Mouse (Mus musculus): Measurements from ENCODE around the gene 4930402F06Rik. TPM values are rescaled to one million over a fixed set of nuclear protein-coding genes. Genes with fewer than 3 reads are reported as not detected.
A peak's percentile ranks its signal among the peaks of the same experiment; 100 is the strongest.

4930402F06Rik gene
- total RNA-seq (2021) = not detected
- long read RNA-seq = 0 reads

DNA sequence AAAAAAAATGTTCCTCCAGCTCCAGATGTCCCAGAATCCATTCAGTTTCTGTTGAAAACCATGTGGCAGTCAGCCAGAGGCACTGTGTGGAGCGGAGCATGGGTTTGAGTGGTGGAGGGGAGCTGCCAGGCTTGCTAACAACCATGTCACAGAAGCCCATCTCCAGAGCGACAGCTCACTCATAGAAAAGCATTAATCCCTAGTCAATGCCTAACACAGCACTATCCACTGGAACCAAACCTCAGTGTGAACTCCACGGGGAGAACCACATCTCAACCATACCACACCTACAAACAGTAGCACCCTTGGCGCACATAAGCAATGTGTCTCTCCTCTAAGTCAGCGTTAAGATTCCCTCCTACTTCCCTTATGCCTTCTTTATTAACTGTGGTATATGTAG lies at the start of gene 4930402F06Rik:
Gene 4930402F06Rik (minus strand): TSS at position 80 of the 400 bp plus-strand sequence.
- peak; percentile 12 to 51 for DNase-seq (ENCODE audit: low spot score in 2 of 2)

DNA sequence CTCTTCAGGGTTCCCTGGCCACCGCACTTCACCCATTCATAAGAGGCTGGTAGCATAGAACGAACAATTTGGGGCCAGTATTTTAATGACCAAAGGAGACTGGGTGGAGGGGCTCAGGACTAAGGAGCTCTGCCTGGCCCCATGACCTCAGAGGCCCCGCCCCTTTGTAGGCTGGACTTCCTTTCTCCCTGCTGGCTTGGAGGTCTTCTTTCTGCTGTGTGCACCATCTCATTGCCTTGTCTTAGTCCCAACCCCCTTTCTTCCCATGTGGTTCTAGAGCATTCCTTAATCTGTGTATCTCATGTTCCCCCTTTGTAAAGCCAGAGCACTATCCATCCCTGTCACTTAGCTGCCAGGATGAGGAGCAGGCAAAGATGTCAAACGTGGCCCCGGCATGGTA lies 49.3 kb upstream of the 4930402F06Rik start:
- DNase-seq (ENCODE audit: low spot score in 2 of 2) = no peak

DNA sequence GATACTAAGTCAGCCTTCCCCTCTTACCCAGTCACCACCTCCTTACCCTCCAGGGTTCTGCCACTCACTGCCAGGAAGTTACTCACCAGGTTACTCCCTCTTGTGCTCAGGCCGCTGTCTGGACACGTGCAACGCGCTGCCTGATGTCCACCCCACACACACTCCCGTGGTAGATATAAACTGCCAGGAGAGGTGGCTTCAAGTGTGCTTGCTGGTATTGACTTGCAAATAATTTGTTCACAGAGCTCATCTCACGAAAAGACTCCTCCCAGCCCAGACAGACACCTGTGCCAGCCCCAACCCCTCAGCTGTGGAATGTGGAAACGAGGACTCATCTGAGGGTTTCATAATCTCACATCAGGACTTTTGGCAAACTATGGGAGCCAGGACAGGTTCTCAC lies 48.6 kb upstream of the 4930402F06Rik start:
- no peak for DNase-seq (ENCODE audit: low spot score in 2 of 2)

DNA sequence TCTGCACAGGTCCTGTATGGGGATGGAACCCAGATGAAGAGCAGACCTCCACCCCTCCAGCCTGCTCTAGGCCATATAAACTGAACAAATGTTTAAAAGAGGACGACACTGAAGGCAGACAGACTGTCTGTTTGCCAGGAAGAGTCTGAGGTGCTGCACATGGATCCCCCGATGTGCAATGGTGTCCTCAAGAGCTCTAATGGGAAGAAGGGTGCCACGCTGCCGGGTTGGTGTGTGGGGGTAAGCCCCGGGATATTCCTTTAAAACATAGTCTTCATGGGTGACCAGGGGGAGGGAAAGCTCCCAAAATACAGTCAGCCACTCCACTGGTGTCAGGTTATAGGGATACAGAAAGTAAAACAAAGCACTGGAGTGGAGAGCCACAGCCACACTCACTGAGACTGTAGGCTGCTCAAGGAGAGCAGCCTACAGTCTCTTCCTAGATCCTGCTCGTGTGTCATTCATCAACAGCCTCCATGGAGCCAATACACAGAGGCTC lies 47.8 kb upstream of the 4930402F06Rik start:
- DNase-seq (ENCODE audit: low spot score in 2 of 2) = no peak

GRCm38 (mm10) chr2:35443981-35444763 lies 47.2 kb upstream of the 4930402F06Rik start:
- no peak for DNase-seq (ENCODE audit: low spot score in 2 of 2)

GRCm38 (mm10) chr2:35443325-35443724 lies 46.4 kb upstream of the 4930402F06Rik start:
- no peak for DNase-seq (ENCODE audit: low spot score in 2 of 2)

- DNase-seq (ENCODE audit: low spot score in 2 of 2) = no peak
These were observed 45.1 kb upstream of the 4930402F06Rik start for GRCm38 (mm10) chr2:35442079-35442478.

GRCm38 (mm10) chr2:35441419-35441818 lies 44.4 kb upstream of the 4930402F06Rik start:
- no peak for DNase-seq (ENCODE audit: low spot score in 2 of 2)

DNA sequence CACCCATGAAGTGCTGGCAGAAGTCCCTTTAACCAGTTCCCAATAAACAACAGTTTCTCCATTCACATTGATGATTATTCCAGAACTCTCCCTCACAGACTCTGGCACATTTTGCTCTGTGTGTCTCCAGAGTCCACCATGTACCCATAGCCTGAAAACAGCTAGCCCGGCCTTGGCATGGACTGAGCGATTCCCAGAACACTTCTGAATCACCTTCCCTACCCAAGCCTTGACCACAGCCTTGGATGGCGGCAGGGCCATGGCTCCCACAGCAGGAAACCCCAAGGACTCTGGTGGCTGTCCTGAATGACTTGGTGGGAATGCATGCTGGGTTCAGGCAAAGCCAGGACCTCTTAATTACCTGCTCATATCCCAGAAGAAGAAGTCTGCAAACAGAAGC lies 43.5 kb upstream of the 4930402F06Rik start:
- DNase-seq (ENCODE audit: low spot score in 2 of 2) = no peak

- no peak for DNase-seq (ENCODE audit: low spot score in 2 of 2)
These were observed 40.8 kb upstream of the 4930402F06Rik start for GRCm38 (mm10) chr2:35437796-35438195.

DNA sequence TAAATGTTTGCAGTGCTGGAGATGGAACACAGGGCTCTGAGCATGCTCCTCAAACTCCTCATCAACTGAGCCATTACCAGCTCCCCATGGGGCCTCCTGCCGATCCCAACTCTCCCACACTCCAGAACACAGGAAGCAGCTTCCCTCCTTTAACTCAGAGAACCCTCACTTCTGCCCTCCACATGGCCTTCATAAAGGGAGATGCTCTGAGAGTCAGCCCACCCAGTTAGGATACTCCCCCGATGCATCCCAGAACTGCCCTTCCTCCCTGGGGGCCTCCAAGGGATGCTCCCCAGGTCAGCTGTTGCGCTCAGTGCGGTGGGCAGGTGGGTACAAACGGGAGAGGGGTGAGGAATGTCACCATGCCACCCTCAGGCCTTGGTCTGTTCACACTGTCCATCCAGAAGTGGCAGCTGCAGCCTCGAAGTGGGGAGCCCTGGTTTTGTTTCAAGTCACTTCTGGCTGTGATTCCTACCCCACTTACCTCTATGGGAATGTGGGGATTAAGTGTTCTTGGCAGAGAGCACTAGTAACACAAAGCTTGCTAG lies 37.7 kb upstream of the 4930402F06Rik start:
- no peak for DNase-seq (ENCODE audit: low spot score in 2 of 2)

DNA sequence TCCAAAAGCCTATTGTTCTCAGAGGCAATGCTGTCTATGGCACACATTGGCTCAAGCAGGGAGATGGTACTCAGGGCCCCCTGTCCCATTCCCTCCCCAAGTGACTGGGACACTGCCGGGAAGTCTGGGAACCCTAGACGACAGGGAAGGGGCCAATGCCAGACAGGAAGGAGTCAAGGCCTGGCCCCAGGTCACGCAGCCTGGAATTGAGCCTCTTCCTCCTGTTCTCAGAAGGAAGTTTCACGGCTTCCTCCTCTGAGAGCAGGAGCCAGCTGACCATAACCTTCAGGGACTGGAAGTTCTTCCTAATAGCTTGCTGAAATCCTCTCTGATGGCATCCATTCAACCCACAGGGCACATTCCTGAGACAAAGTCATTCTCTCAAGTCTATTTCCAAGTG lies 36.5 kb upstream of the 4930402F06Rik start:
- no peak for DNase-seq (ENCODE audit: low spot score in 2 of 2)

DNA sequence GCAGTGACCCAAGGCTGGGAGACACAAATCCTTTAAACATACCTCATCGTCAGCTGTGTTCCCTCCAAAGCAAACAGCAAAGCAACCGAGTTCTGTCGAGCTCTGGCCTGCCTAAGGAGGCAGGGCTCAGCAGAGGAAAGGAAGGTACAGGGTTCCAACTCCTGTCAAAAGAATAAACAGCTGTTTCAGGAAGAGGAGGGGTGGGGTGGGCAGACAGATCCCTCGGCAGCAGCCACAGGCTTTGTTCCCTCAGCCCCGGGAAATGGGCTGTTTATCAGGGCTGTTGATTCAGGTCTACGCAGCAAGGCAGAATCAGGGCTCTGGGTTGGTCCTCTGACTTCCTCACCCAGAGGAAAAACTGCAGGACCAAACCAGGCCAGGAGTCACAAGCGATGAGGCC lies 35.5 kb upstream of the 4930402F06Rik start:
- no peak for DNase-seq (ENCODE audit: low spot score in 2 of 2)

- DNase-seq (ENCODE audit: low spot score in 2 of 2) = no peak
These were observed 35.0 kb upstream of the 4930402F06Rik start for GRCm38 (mm10) chr2:35432011-35432410.

DNA sequence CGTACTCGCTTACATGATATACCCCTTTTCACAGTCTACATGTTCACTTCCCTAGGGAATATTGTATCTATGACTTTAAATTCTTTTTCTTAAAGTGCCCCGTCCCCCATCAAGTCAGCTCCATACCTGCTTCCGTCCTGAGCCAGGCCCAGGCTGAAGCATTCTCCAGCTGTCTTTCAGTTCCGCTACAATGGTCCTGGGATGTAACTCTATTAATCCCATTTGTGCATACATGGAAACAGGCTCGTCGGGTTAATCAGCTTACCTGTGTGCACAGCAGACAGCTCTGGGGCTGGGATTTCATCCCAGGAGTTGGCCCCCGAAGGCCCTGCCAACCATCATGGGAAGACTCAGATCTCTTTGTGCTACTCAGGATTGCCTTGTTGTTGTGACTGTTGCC lies 33.8 kb upstream of the 4930402F06Rik start:
- DNase-seq (ENCODE audit: low spot score in 2 of 2) = no peak

- no peak for DNase-seq (ENCODE audit: low spot score in 2 of 2)
These were observed 31.8 kb upstream of the 4930402F06Rik start for GRCm38 (mm10) chr2:35428615-35429300.

GRCm38 (mm10) chr2:35427559-35427958 lies 30.6 kb upstream of the 4930402F06Rik start:
- no peak for DNase-seq (ENCODE audit: low spot score in 2 of 2)

GRCm38 (mm10) chr2:35423711-35424339 lies 26.9 kb upstream of the 4930402F06Rik start:
- no peak for DNase-seq (ENCODE audit: low spot score in 2 of 2)

- DNase-seq (ENCODE audit: low spot score in 2 of 2) = no peak
These were observed 25.4 kb upstream of the 4930402F06Rik start for GRCm38 (mm10) chr2:35422384-35422783.

GRCm38 (mm10) chr2:35420681-35421080 lies 23.7 kb upstream of the 4930402F06Rik start:
- no peak for DNase-seq (ENCODE audit: low spot score in 2 of 2)

GRCm38 (mm10) chr2:35419671-35420070 lies 22.7 kb upstream of the 4930402F06Rik start:
- DNase-seq (ENCODE audit: low spot score in 2 of 2) = no peak

GRCm38 (mm10) chr2:35419243-35419642 lies 22.3 kb upstream of the 4930402F06Rik start:
- no peak for DNase-seq (ENCODE audit: low spot score in 2 of 2)
